Mouse (Mus musculus): ENCODE results near the gene Ctse.

- no peak for TF ChIP-seq MEF2A (IDR thresholded peaks at IDR 0.05; ENCODE audit: borderline replicate concordance, low read depth, low read length)
- TF ChIP-seq ZC3H11A (IDR thresholded peaks at IDR 0.05; ENCODE audit: low read depth, low read length): no peak
Measured at GRCm38 (mm10) chr1:131702094-131702766, 64.1 kb downstream of the Ctse start.

All from CH12.LX (cell line).